Mouse (Mus musculus): ENCODE data around the gene Ccnd2. TPM values are rescaled to one million over a fixed set of nuclear protein-coding genes. Genes with fewer than 3 reads are reported as not detected.
A peak's percentile ranks its signal among the peaks of the same experiment; 100 is the strongest.

Ccnd2 gene
- total and polyA plus RNA-seq, 3 experiments: 42.4 to 255 (median 146) TPM

GRCm38 (mm10) chr6:127179056-127179759 lies 27.2 kb upstream of the Ccnd2 start:
- in situ Hi-C loops (cut with MboI; ENCODE audit: low pct_ligation_motif_present, low pct_unique_long_range_greater_than_20kb, low sequenced_read_pairs): no loop called here
- dilution Hi-C loops (cut with MboI; ENCODE audit: extremely low pct_ligation_motif_present, extremely low pct_unique_long_range_greater_than_20kb, low sequenced_read_pairs): no loop called here

GRCm38 (mm10) chr6:127177962-127178361 lies 26.0 kb upstream of the Ccnd2 start:
- Histone ChIP-seq H3K27ac (ENCODE audit: insufficient read depth, low read depth) (no peak overlapping the region), H3K9me3 (replicated peaks; ENCODE audit: low read length) (no peaks in the 10 kb centered on the region), H3K36me3 (replicated peaks in 1 of 2; ENCODE audit: control insufficient read depth in 1 of 2, insufficient read depth in 1 of 2, low read length in 1 of 2) (no peaks in the 10 kb centered on the region), H3K9ac (ENCODE audit: insufficient read depth, low read depth) (no peak overlapping the region), H3K4me1 (ENCODE audit: control insufficient read depth in 1 of 2, insufficient read depth in 2 of 2) (peaks cover 0 to 19% of the 10 kb centered on the region in 2 experiments; a peak in 2 of 4 replicates), H3K27me3 (replicated peaks) (no peaks in the 10 kb centered on the region), H3K4me3 (replicated peaks in 1 of 3; ENCODE audit: low read depth in 2 of 3, low read length in 2 of 3, poor library complexity in 1 of 3) (no peak overlapping the region), H3K79me2 (replicated peaks; ENCODE audit: control insufficient read depth, extremely low read depth, insufficient read depth, poor library complexity, severe bottlenecking) (no peaks in the 10 kb centered on the region), H3K4me2 (ENCODE audit: insufficient read depth, low read depth, poor library complexity, severe bottlenecking) (no peak overlapping the region)
- TF ChIP-seq JUND (conservative IDR thresholded peaks at IDR 0.05; ENCODE audit: low read depth, low read length) (no peak), NRF1 (IDR thresholded peaks at IDR 0.05; ENCODE audit: low read depth, low read length) (no peak), ETS1 (conservative IDR thresholded peaks at IDR 0.05; ENCODE audit: low read depth, low read length) (peak; percentile 24; the same call in 1 of the 2 replicates)
- dilution Hi-C loops (cut with MboI; ENCODE audit: extremely low pct_ligation_motif_present, extremely low pct_unique_long_range_greater_than_20kb, low sequenced_read_pairs): no loop called here
- in situ Hi-C loops (cut with MboI; ENCODE audit: low pct_ligation_motif_present, low pct_unique_long_range_greater_than_20kb, low sequenced_read_pairs): no loop called here
- no peak for DNase-seq (ENCODE audit: extremely low read depth)

More at GRCm38 (mm10) chr6:127179056-127179759, 27.2 kb upstream of the Ccnd2 start:
- Histone ChIP-seq H3K79me2 (replicated peaks; ENCODE audit: control insufficient read depth, extremely low read depth, insufficient read depth, poor library complexity, severe bottlenecking) (no peaks in the 10 kb centered on the region), H3K9ac (ENCODE audit: insufficient read depth, low read depth) (no peak overlapping the region), H3K4me1 (ENCODE audit: control insufficient read depth in 1 of 2, insufficient read depth in 2 of 2) (peaks cover 2 to 27% of the 10 kb centered on the region in 2 experiments; a peak in 3 of 4 replicates), H3K27me3 (replicated peaks) (no peaks in the 10 kb centered on the region), H3K27ac (ENCODE audit: insufficient read depth, low read depth) (no peak overlapping the region), H3K4me3 (replicated peaks in 1 of 3; ENCODE audit: low read depth in 2 of 3, low read length in 2 of 3, poor library complexity in 1 of 3) (no peak overlapping the region), H3K9me3 (replicated peaks; ENCODE audit: low read length) (no peaks in the 10 kb centered on the region), H3K36me3 (replicated peaks in 1 of 2; ENCODE audit: control insufficient read depth in 1 of 2, insufficient read depth in 1 of 2, low read length in 1 of 2) (no peaks in the 10 kb centered on the region), H3K4me2 (ENCODE audit: insufficient read depth, low read depth, poor library complexity, severe bottlenecking) (no peak overlapping the region)
- TF ChIP-seq CHD2 (IDR thresholded peaks at IDR 0.05; ENCODE audit: low read length): no peak
- TF ChIP-seq USF1 (IDR thresholded peaks at IDR 0.05; ENCODE audit: low read depth, low read length): no peak
- no peak for TF ChIP-seq CHD1 (IDR thresholded peaks at IDR 0.05; ENCODE audit: low read depth, low read length)
- TF ChIP-seq RCOR1 (conservative IDR thresholded peaks at IDR 0.05; ENCODE audit: low read depth, low read length): no peak
- TF ChIP-seq E2F4 (IDR thresholded peaks at IDR 0.05; ENCODE audit: insufficient replicate concordance, low read depth, low read length): no peak
- TF ChIP-seq CTCF (conservative IDR thresholded peaks at IDR 0.05 in 1 of 2, IDR thresholded peaks at IDR 0.05 in 1 of 2; ENCODE audit: low read depth in 2 of 2, low read length in 2 of 2): no peak
- no peak for TF ChIP-seq TCF12 (IDR thresholded peaks at IDR 0.05; ENCODE audit: low read depth, low read length)
- no peak for TF ChIP-seq MXI1 (IDR thresholded peaks at IDR 0.05; ENCODE audit: low read depth, low read length)
- no peak for TF ChIP-seq POLR2AphosphoS2 (IDR thresholded peaks at IDR 0.05; ENCODE audit: low read depth, low read length)
- no peak for DNase-seq (ENCODE audit: extremely low read depth)

GRCm38 (mm10) chr6:127177441-127177840 lies 25.4 kb upstream of the Ccnd2 start:
- Histone ChIP-seq H3K4me1 (ENCODE audit: control insufficient read depth in 1 of 2, insufficient read depth in 2 of 2) (peaks cover 0 to 19% of the 10 kb centered on the region in 2 experiments; a peak in 2 of 4 replicates), H3K36me3 (replicated peaks in 1 of 2; ENCODE audit: control insufficient read depth in 1 of 2, insufficient read depth in 1 of 2, low read length in 1 of 2) (no peaks in the 10 kb centered on the region), H3K9me3 (replicated peaks; ENCODE audit: low read length) (no peaks in the 10 kb centered on the region), H3K4me3 (replicated peaks in 1 of 3; ENCODE audit: low read depth in 2 of 3, low read length in 2 of 3, poor library complexity in 1 of 3) (no peak overlapping the region), H3K79me2 (replicated peaks; ENCODE audit: control insufficient read depth, extremely low read depth, insufficient read depth, poor library complexity, severe bottlenecking) (no peaks in the 10 kb centered on the region), H3K27ac (ENCODE audit: insufficient read depth, low read depth) (no peak overlapping the region), H3K27me3 (replicated peaks) (no peaks in the 10 kb centered on the region), H3K9ac (ENCODE audit: insufficient read depth, low read depth) (no peak overlapping the region), H3K4me2 (ENCODE audit: insufficient read depth, low read depth, poor library complexity, severe bottlenecking) (no peak overlapping the region)
- in situ Hi-C loops (cut with MboI; ENCODE audit: low pct_ligation_motif_present, low pct_unique_long_range_greater_than_20kb, low sequenced_read_pairs) (no loop called here), dilution Hi-C loops (cut with MboI; ENCODE audit: extremely low pct_ligation_motif_present, extremely low pct_unique_long_range_greater_than_20kb, low sequenced_read_pairs) (no loop called here)
- DNase-seq (ENCODE audit: extremely low read depth): no peak
- TF ChIP-seq ETS1 (conservative IDR thresholded peaks at IDR 0.05; ENCODE audit: low read depth, low read length): peak; percentile 17; the same call in 1 of the 2 replicates
- TF ChIP-seq MAX (IDR thresholded peaks at IDR 0.05; ENCODE audit: low read length): no peak
- TF ChIP-seq USF2 (conservative IDR thresholded peaks at IDR 0.05; ENCODE audit: low read depth, low read length): no peak

Data from CH12.LX (cell line).